Mouse (Mus musculus) testis, postnatal 14 days (tissue): ENCODE measurements at regions not wholly inside any gene's neighbourhood (a gene's known extent, or its start where the extent isn't known, plus 50 kb on each side); places are given as distances from the start of the nearest gene placed in this dataset.

Source experiments
- DNase-seq: peaks from one replicate; pipeline ENCODE4 v3.0.0; 2021; ENCODE audit warnings: low spot score

DNA sequence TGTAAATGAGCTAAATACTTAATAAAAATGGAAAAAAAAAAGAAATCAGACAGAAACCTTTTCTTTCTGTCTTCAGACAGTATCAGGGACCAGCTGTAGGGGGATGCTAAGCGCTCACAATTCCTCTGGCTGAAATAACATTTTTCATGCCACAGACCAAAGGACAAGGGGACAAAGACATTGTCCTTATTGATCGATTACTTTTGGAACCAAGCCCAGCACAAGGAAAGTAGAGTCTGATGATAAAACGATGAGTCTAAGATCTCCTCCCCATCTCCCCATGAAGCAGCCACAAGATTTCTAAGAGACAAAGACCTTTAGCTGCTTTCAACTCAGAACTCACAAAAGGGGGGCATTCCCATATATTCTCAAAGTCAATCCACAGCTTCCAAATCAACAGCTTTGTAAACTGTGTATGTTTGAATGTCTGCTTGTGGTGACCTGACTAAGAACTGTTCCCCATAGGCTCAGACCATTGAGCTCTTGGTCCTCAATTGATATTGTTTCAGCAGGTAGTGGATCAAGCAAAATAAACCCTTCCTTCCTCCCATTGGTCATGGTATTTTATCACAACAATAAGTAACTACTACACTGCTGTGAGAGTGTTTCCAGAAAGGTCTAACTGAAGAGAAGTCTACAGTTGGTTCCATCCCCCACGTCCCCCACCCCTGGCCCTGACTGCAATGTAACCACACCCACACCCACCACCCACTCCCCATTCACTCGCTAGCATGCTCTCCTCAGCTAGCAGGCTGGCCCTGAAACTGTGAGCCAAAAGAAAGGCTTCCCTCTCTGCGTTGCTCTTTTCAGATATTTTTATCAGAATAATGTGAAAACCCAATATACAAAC, 331.4 kb upstream of the Spred2 start:
- DNase-seq = no peak

DNA sequence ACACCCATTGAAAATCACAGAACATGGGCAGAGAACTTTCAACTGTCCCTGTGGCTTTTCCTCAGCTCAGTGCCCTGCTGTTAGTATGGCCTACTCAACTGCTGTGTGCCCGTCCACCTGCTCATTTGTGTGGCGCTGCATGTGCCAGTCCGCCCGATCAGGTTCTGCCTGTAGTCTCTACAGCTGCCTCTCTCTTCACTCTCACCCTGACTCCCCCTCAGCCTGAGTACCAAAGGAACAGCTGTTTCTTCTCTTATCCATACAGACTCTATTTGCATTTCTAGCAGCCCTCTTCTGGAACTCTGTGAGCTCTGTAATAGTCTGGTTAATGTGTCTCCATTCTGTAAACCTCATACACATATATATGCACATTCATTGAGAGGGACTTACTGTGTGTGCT, 329.1 kb upstream of the Spred2 start:
- no peak for DNase-seq

DNA sequence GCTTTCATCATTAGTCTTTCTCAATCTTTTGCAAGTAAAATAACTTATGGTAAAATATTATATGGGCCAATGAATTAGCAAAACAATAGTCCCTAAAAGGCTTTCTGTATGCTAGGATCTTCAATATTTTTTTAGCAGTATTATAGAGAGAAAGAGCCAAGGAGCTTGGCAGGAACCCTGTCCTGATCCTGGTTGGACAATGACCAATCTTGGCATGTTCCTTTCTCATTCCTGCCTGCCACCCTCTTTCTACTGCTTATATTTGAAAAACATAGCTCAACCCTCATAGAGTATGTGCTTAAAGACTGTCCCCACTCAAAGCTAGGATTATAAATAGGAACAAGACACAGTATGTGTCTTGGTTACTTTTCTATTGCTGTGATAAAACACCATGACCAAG, 327.8 kb upstream of the Spred2 start:
- no peak for DNase-seq

DNA sequence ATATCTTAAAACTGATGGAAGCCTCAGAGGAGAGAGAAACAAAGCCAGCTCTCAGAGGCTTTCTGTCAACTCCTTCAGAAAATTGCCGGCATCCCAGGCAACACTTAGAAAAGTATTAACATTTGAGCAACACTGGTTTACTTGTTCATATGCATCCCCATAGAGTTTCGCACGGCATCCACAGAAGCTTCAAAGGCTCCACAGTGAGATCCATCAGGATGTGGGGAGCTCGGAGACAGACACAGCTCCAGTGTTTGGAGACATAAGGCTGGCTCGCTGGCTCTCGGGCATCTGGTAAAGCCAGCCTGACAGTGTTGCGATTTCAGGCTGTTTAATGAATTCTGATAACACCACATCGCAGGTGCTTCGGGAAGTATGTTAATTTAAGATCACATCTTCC, 324.7 kb upstream of the Spred2 start:
- DNase-seq = no peak

DNA sequence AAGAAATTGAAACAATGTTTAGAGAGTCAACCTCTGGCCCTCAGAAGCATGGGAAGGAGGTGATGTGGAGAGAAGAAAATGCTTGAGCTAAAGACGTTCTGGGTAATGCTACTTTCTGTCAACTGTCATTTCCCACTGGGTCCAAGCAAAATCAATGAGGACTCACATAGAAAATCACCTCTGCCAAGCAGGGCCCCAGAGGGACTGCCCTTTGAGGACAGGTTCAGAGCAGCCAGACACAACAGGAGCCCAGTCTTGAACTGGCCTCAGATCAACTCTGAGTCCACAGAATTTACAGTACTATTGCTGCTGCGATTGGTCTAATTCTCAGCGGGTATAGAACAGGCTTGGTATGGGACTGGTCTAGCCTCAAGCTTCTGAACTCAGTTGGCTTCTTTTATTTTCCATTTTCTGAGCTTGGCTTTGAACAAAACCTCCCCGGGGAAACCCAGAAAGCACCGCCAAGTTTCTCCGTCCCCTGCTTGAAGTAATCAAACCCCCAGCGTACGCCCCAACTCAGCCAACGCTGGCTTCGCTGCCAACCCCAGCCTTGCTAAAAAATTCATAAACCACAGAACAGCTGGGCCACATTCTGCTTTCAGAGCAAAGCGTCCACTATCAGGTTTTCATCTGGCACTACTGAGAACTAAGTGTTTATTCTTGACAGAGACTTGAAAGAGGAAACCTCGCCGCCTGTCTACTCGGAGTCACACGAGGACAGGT, 322.8 kb upstream of the Spred2 start:
- DNase-seq = no peak

DNA sequence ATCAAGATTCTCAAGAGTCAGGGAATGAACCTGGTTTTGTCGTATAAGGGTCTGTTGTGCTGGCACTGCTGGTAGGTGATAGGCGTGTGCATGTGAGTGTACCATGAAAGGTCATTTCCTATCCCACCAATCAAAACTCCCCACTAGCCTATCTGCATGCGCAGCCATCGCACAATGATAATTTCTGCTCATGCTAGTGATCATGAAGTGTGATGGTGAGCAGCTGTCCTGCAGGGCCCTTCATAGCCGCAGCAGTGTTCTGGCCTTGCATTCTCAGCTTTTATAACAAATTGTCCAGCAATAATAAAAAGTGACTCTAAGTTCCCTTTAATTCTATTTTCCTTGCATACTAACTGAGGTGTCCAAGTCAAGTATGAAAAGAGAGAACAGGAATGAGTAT, 321.7 kb upstream of the Spred2 start:
- no peak for DNase-seq

DNA sequence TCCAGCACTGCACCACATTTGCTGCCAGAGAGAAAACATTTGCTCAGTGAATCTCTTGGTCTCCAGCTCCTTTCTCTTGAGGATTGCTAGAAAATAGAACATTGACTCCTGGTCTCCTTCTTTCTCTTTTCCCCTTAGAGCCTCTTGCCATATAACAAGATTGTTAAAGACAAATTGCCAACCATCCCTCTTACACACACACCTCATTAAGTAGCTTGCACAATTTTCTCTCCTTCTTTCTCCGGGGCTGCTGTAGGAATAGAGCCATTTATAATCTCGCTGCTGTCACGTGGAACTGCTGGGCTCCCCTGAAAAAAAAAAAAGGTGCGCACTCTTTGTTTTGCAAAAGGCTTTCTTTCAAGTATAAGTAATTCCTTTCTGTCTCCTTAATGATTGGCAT, 318.6 kb upstream of the Spred2 start:
- no peak for DNase-seq

DNA sequence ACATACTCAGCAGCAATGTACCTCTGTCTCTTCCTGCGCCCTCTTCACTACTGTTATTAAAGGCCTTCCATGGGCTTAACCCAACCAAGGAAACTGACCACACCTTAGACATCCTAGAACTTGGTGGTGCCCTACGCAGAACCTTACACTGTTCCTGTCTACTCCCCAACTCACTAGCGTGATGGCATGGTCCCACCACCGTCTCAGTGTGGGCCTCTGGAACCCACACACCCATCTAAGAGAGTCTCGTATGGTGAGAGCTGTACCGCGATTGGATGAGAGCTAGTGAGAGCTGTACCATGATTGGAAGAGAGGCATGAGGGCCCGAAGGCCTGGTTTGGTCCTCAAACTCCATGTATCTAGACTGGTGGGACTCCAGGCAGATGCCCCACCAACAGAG, 317.2 kb upstream of the Spred2 start:
- no peak for DNase-seq

DNA sequence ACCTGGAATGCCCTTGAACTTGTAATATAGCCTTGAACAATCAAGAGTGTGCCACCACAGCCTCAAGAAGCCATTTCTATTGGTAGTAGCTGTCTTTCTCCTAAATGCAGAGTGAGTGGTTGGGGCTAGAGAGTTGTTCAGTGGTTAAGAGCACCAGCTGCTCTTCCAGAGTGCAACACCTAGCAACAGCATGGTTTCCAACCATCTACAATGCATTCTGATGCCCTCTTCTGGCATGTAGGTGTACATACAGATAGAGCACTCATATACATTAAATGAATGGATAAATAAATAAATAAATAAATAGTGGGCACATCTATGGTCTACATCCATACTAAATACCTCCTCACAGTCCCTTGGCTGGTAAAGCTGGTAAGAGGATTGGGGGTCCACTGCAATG, 316.2 kb upstream of the Spred2 start:
- no peak for DNase-seq

DNA sequence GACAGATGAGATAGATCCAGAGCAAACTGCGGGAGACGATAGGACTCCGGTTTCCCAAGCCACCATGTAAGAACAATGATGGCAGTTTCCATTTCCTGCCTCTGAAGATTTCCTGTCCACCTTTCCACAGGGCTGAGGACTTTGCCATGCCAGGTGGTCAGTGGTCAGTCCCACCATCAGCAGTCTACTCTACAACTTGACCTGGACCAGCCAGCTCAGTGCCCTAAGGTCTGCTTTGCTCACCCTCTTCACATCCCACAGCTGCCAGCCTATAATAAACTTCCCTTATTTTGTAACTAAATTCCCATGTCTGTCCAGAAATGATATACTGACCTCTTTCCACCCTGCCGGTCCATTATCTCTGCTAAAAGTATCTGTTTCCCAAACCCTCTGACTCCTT, 315.7 kb upstream of the Spred2 start:
- DNase-seq = no peak

DNA sequence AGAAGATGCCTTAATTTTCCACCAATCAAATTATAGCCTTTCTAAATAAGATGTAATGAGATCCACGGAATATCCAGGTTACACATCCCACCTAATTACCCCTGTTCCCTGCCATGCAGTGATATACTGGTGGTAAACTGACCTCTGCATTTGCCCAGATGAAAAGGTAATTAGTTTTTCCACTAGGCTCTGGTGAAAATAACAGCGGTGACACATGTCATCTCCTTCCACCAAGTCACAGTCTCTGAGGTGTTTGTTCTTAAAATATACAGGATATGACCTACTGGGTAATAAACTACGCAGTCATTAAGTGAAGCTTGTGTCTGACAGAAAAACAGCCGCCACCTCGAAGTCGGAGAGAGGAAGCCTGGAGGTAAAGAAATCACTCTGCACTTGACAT, 313.6 kb upstream of the Spred2 start:
- DNase-seq = no peak

DNA sequence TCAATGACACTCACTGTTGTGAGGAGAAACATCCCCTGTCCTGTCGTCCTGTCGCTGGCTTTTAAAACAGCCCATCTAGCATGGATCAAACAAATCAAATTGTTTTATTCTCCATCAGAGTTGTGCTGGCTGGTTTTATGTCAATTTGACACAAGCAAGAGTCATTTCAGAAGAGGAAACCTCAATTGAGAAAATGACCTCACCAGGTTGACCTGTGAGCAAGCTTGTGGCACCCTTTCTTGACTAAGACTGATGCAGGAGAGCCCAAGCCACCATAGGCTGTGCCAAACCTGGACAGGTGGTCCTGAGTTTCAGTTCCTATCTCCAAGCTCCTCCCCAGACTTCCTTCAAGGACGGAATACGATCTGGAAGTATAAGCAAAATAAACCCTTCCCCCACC, 313.0 kb upstream of the Spred2 start:
- DNase-seq = no peak

DNA sequence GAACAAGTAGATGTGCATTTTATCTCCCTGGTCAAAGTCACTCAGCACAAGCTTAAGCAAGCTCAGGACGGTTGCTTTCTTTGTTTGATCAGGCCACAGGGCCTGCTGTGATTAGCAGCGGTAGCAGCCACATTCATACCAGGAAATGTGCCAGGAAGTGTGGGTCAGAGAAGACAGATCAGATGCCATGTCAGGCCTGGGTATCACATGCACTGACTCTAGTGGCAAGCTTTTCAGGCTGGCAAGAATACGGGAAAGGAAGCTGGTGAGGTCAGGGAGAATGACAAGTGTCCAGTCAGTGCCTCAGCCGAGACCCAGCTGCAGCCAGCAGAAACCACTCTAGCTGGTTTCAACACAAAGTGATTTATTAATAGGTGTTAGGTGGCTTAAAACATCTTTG, 307.7 kb upstream of the Spred2 start:
- DNase-seq = no peak

DNA sequence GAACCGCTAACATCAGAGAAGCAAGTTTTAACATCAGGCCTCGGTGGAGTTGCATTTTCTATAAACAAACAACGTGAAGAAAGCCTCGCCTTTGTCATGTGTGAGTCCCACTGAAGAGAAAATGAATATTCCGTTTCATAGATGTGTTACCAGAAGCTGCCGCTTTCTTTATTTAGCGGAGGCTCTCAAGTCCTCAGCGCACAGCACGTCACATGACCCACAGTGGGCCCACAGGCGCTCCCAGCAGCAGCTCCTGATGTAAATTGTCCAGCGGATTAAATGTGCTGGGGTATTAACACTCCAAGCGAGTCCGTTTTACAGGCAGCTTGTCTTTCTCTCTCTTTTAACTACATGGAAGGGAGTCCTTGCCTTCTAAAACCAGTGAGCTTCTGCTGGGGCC, 304.7 kb upstream of the Spred2 start:
- no peak for DNase-seq

DNA sequence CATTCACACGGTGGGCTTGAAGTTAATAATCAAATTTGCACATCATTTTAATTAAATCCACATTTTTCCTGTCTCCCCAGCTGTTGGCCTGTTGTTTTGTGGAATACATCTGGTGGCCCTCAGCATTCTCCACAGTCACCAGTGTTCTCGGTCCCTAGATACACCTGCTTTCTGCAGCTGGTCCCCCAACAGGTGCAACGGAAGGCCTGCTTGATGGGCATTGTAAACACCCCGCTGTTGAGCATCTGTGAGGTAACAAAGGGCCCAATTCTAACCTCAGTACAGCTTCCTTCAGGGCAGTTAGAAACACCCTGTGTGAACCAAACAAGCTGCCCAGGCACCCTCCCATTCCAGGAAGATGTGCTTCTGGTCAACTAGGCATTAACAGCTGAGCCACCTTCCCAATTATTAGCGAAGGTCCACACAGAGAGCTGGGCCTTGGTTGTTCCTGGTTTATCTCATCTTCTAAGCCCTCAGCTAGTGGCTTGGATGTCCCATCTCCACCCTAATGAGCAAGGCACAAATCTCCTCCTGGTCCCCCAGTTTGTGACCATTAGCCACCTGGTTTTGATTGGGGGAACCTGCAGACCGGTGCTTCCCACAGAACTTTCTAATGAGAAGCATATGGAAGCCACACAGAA, 293.0 kb upstream of the Spred2 start:
- DNase-seq = no peak

DNA sequence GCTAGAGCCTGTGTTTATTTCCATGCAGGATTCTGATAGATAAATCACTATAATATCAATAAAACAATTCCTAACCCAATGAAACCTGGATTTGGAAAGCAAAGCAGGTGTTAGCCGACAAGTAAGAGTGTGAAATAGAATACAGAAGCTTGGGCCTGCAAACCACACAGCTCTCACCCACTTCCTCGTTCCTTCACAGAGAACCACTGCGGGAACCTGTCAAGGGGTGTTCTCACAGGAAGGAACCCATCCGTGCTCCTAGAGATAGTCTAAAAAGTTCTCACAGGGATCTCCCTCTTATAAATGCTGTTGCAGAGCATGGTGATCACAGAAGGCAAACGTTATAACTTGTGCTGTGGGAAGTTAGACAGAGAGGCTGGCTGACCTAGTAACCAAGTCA, 291.7 kb upstream of the Spred2 start:
- no peak for DNase-seq

DNA sequence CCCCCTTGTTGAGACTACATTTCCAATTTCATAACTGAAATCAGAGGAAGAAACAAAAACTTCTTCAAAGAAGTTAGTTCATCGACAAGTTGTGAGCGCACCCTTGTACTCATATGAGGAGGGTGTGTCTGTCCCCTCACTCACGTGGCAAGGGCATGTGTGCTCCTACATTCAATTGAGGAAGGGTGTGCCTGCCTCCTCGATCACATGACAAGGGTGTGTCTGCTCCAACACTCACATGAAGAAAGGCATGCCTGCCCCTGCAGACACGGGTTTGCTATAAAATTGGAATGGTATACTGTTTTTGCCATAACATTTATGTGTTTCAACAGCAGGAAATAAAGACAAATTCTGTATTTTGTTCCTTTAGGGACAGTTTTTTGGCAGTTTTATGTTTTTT, 290.6 kb upstream of the Spred2 start:
- no peak for DNase-seq

DNA sequence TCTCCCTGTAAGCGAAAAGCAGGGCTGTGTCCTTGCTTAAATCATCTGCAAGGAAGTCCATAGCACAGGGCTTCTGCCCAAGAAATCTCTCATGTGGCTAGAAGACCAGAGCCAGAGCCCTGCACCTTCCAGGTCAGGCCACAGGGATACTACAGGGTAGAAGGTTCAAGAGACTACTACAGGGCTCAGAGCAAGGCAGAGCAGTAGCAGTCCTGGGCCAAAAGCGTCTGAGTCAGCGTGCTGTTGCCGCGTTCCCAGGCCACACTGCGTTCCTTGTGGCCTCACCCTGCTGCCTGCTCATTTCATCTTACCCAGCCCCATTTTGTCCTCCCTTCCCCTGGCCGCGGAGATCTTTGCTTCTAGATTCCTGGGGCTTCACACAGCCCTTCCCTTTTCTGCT, 283.0 kb upstream of the Spred2 start:
- DNase-seq = no peak

DNA sequence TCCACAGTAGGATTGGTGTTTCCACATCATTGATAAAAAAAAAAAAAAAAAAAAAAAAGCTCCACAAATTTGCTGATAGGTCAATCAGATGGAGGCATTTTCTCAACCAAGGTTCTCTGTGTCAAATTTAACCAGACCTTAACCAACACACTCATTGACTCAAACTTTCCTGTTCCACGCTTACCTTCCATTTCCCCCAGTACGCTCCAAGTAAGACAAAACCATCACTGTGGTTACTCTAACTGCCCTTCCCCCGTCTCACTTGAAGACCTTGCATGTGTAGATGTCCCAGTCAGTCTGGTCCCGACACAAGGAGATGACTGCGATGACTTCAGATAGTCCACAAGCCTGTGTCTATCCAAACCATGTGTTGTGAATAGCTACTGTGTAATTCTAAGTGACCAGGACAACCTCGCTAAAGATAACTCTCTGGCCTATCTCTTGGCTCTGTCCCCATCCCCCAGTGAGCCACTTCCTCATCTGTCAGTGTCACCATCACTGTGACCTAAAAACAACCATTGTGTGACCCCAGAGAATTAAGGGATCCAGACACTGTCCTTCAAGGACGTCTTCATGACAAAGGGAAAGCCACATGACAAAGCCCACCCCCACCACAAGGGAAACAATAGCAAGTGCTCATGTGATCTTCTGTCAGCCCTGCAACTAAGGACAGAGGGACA, 279.9 kb upstream of the Spred2 start:
- no peak for DNase-seq

DNA sequence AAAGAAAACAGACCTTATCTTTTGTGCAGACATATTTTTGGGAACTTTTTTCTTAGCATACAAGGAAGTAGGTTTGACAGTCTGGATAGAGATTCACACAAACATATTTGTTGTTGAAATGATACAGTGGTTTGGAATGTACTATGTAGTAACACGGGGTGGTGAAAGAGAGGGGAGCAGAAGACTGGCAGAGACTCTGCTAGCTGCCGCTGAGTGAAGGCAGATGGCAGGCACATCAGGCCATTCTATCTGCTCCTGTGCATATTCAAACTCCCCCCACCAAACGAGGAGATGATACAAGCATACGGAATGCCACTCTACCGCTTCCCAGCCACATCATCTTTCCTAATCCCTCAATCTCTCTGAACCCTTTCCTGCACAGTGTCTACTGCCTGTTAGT, 279.1 kb upstream of the Spred2 start:
- no peak for DNase-seq

DNA sequence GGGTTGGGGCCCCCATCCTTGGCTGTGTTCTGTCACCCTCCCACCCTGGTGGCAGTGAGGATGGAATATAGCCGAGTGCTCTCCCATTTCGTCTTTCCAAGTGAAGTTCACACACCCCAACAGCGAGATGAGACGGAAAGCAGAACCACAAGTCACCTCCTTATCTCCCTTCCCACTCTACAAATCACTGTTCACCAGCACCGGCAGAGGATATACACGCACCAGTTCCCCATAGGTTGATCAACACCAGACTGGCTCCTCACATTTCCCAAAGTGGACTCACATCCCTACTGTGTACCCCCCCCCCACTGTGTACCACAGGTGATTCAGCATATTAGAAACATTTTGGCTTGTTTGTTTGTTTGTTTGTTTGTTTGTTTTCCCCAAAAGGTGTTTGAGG, 272.7 kb upstream of the Spred2 start:
- no peak for DNase-seq

DNA sequence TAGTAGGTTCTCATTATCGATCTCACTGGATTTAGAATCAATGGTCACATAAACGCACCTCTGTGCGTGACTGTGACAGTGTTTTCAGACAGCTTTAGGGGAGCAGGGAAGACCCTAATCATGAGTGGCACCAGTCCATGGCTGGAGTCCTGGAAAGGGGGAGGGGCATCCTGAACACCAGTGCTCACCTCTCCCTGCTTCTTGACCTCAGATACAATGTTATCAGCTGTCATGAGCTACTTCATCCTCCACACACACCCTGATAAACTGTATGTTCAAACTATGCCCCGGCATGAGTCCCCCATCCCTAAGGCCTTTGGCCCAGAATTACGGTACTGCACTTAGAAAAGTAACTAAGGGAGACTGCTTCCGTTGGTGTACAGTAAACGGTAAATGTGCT, 272.2 kb upstream of the Spred2 start:
- DNase-seq = no peak

DNA sequence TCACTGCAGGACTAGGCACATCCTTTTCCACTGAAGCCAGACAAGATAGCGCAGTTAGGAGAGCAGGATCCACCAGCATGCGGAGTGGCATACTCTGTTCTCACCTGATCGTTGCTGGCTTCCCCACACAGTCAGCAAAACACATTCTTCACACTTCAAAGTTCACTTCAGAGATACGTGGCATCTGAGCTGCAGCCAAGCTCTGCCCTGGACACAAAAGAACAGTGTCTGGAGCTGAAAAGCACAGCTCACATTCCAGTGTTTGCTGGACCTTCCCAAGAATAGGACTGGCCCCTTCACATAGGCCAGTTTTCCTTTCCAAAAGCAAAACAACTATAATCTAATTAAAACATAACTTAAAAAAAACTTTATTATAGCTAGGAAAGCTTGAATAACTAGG, 264.7 kb upstream of the Spred2 start:
- DNase-seq = no peak
